Mouse (Mus musculus) limb, embryonic 13.5 days (tissue): ENCODE data around the gene Pecam1. TPM values are rescaled to one million over a fixed set of nuclear protein-coding genes. Genes with fewer than 3 reads are reported as not detected.
"Not testable (repeated sequence)": the region's sequence is repeated elsewhere in the genome, so short reads cannot be mapped to it uniquely, and the experiment has no call there.

ENCODE experiments used
- ATAC-seq: fragments of 200-750 bp; cut with Nextera tagmentation; 2 replicates; pipeline ENCODE4 v1.8.0; 2017; ENCODE audit warnings: low read depth, moderate number of reproducible peaks, moderate TSS enrichment; ENCODE audit not compliant: low FRiP score
- H3K27ac ChIP-seq: fragments of 300-500 bp; sonication (generic); 2 replicates; pipeline ENCODE4 v1.5.1; 2015; ENCODE audit warnings: inconsistent platforms, mild to moderate bottlenecking, moderate library complexity
- H3K27me3 ChIP-seq: fragments of 300-500 bp; sonication (generic); 2 replicates; pipeline ENCODE4 v1.6.1; 2015; ENCODE audit warnings: mild to moderate bottlenecking, inconsistent platforms
- H3K36me3 ChIP-seq: fragments of 300-500 bp; sonication (generic); 2 replicates; pipeline ENCODE4 v1.6.1; 2015; ENCODE audit warnings: inconsistent platforms, mild to moderate bottlenecking, moderate library complexity
- H3K4me1 ChIP-seq: fragments of 300-500 bp; sonication (generic); 2 replicates; pipeline ENCODE4 v1.6.1; 2015; ENCODE audit warnings: inconsistent platforms
- H3K4me2 ChIP-seq: fragments of 300-500 bp; sonication (generic); replicated peaks from 2 replicates; pipeline ENCODE4 v1.6.1; 2015; ENCODE audit warnings: inconsistent platforms, mild to moderate bottlenecking, moderate library complexity
- H3K4me3 ChIP-seq: fragments of 300-500 bp; sonication (generic); 2 replicates; pipeline ENCODE4 v1.5.1; 2015; ENCODE audit warnings: moderate library complexity, mild to moderate bottlenecking, inconsistent platforms
- H3K9ac ChIP-seq: fragments of 300-500 bp; sonication (generic); 2 replicates; pipeline ENCODE4 v1.6.1; 2015; ENCODE audit warnings: mild to moderate bottlenecking, inconsistent platforms
- H3K9me3 ChIP-seq: fragments of 300-500 bp; sonication (generic); 2 replicates; pipeline ENCODE4 v1.6.1; 2016; ENCODE audit warnings: inconsistent platforms
- WGBS: fragments of 180-500 bp; shearing (Covaris S2); methylation state at CpG from one replicate; pipeline ENCODE4 v1.1.7; 2015; 5-methylcytosine and 5-hydroxymethylcytosine counted together
- polyA plus RNA-seq: library from polyadenylated mRNA; unstranded; fragments of >200 nt; fragmentation: Nextera tagmentation; extraction: Ambion mirVana; gene quantifications from 2 replicates; pipeline ENCODE4 v1.2.1, GENCODE M21; 2015

Gene Pecam1
- polyA plus RNA-seq, 1 experiment from 2014 or later = 36.8 TPM

DNA sequence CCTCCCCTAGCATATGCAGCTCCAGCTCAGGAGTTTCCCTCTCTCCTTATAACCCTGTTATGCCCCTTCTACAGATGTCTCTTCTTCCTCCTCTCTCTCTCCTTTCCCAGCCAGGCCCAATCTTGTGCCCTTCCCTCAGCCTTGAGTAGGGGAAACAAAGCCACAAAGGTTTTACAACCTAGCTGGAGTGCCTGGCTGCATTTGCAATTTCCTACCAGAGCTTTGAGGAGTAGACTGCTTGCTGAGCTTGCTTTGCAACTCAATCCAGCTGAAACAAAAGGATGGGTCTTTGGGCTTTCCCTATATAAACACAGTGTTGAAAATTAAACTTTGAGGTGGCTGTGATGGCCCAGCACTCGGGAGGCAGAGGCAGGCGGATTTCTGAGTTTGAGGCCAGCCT lies 117.0 kb downstream of the Pecam1 start:
- Histone ChIP-seq H3K27ac (no peak overlapping the region), H3K36me3 (no peaks in the 10 kb centered on the region; the same call in 1 of the 2 replicates), H3K4me3 (no peak overlapping the region), H3K4me1 (no peaks in the 10 kb centered on the region), H3K9ac (no peak overlapping the region), H3K4me2 (no peak overlapping the region), H3K9me3 (peaks cover 7% of the 10 kb centered on the region), H3K27me3 (no peaks in the 10 kb centered on the region)
- WGBS = 88% methylated on average over 2 of the region's 2 CpGs
- no peak for ATAC-seq

GRCm38 (mm10) chr11:106627692-106628091 lies 122.7 kb downstream of the Pecam1 start:
- no peaks in the 10 kb centered on the region for H3K27me3 ChIP-seq
- H3K9ac ChIP-seq = no peak overlapping the region
- no peaks in the 10 kb centered on the region; the same call in 1 of the 2 replicates for H3K36me3 ChIP-seq
- WGBS = 23% methylated on average over 6 of the region's 6 CpGs
- H3K4me3 ChIP-seq = no peak overlapping the region
- no peaks in the 10 kb centered on the region for H3K4me1 ChIP-seq
- no peak overlapping the region for H3K4me2 ChIP-seq
- no peak overlapping the region for H3K27ac ChIP-seq
- peaks cover 6% of the 10 kb centered on the region; the same call in 1 of the 2 replicates for H3K9me3 ChIP-seq
- ATAC-seq = no peak

DNA sequence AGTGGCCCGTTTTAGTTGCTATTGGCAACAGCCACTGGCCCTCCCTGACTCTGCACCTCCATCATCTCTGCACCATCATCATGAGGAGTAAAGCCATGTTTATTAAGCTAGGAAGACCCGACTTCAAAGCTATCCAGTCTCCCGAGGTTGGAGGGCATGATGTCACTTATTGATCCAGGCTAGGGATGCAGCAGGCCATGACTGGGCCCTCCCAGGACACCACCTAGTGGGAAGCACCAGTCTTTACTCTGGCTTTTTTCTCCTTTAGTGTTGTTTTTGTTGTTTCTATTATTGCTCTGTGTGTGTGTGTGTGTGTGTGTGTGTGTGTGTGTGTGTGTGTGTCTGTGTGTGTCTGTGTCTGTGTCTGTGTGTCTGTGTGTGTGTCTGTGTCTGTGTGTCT lies 124.9 kb downstream of the Pecam1 start:
- Histone ChIP-seq H3K27me3 (no peaks in the 10 kb centered on the region), H3K4me2 (no peak overlapping the region), H3K4me1 (no peaks in the 10 kb centered on the region), H3K9ac (no peak overlapping the region), H3K4me3 (no peak overlapping the region), H3K36me3 (no peaks in the 10 kb centered on the region), H3K9me3 (no peaks in the 10 kb centered on the region), H3K27ac (no peak overlapping the region)
- ATAC-seq = no peak
- 55% methylated on average over 3 of the region's 3 CpGs for WGBS

DNA sequence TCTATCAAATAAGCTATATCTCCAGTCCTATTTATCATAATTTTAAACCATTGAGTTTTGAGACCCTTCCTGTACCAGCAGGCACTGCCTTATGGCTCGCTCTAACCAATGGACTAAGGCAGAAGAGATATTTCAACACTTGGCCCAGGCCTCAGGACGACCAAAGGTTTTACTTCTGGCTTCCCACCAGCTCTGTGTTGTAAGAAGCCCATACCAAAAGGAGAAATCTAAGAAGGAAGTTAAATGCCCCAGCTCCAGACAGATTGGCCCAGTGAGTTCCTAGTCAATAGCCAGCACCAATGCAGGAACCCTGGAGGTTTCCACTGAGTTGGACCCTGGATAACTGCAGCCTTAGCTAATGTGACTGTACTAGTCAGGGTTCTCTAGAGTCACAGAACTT lies 126.8 kb downstream of the Pecam1 start:
- H3K27ac ChIP-seq = no peak overlapping the region
- no peaks in the 10 kb centered on the region for H3K36me3 ChIP-seq
- no peaks in the 10 kb centered on the region for H3K9me3 ChIP-seq
- no peak overlapping the region for H3K4me2 ChIP-seq
- no peak for ATAC-seq
- H3K4me3 ChIP-seq = no peak overlapping the region
- no peak overlapping the region for H3K9ac ChIP-seq
- WGBS = 84% methylated on average over 2 of the region's 2 CpGs
- H3K4me1 ChIP-seq = peaks cover 4% of the 10 kb centered on the region; the same call in 1 of the 2 replicates
- H3K27me3 ChIP-seq = no peaks in the 10 kb centered on the region

DNA sequence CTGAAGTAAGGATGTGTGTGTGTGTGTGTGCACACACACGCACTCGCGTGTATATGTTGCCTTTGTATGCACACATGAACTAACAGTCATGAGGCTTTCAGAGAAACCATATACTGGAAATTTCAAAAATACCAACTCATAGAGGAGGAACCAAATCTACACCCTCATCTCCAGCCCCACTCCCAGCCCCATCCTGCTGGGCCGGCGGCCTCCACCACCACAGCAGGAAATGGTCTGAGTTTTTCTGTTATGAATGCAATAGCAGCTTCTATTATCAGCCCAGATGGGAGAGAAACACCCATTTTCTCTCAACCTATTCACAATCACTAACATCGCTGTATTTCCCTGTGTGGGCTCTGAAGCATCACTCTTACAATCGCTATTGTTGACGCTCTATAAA lies 128.4 kb downstream of the Pecam1 start:
- Histone ChIP-seq H3K9ac (no peak overlapping the region), H3K9me3 (no peaks in the 10 kb centered on the region), H3K4me3 (no peak overlapping the region), H3K27me3 (no peaks in the 10 kb centered on the region), H3K36me3 (no peaks in the 10 kb centered on the region), H3K27ac (no peak overlapping the region), H3K4me2 (no peak overlapping the region), H3K4me1 (peaks cover 4% of the 10 kb centered on the region; the same call in 1 of the 2 replicates)
- ATAC-seq = no peak
- 85% methylated on average over 8 of the region's 8 CpGs for WGBS

- H3K4me3 ChIP-seq, H3K9me3 ChIP-seq, H3K27ac ChIP-seq, H3K4me1 ChIP-seq, H3K27me3 ChIP-seq, ATAC-seq, H3K9ac ChIP-seq, H3K36me3 ChIP-seq, H3K4me2 ChIP-seq: not testable (repeated sequence)
- WGBS = 83% methylated on average over 4 of the region's 4 CpGs
Measured at GRCm38 (mm10) chr11:106618768-106619167, 131.7 kb downstream of the Pecam1 start.

GRCm38 (mm10) chr11:106617821-106618580 lies 132.4 kb downstream of the Pecam1 start:
- Histone ChIP-seq H3K27ac (no peak overlapping the region), H3K27me3 (no peaks in the 10 kb centered on the region), H3K9me3 (no peaks in the 10 kb centered on the region), H3K9ac (no peak overlapping the region), H3K4me3 (no peak overlapping the region), H3K4me2 (no peak overlapping the region), H3K4me1 (peaks cover 8% of the 10 kb centered on the region; the same call in 1 of the 2 replicates), H3K36me3 (no peaks in the 10 kb centered on the region)
- 82% methylated on average over 13 of the region's 13 CpGs for WGBS
- ATAC-seq = no peak

DNA sequence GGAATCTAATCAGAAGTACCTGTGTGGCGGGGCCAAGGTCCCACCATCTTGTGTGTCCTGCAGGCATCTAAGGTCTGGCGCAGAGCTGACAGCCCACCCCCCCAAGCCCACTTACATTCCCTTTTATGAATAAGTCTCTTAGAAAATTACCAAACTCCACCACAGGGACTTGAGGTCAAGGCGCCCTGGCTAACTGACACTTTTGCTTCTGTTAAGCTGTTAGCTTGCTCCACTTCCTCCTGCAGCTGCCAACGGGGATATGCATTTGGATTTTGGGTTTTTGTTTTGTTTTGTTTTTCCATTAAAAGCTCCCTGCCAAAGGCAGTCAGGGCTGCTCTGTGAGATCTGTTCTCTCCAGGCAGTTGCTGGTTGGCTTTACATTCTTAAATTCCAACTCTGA lies 134.9 kb downstream of the Pecam1 start:
- Histone ChIP-seq H3K36me3 (no peaks in the 10 kb centered on the region), H3K27ac (no peak overlapping the region), H3K9ac (no peak overlapping the region), H3K4me3 (no peak overlapping the region), H3K4me2 (no peak overlapping the region), H3K27me3 (peaks cover 4% of the 10 kb centered on the region), H3K9me3 (no peaks in the 10 kb centered on the region), H3K4me1 (peaks cover 19% of the 10 kb centered on the region)
- WGBS = 79% methylated on average over 4 of the region's 4 CpGs
- no peak for ATAC-seq

- 85% methylated on average over 4 of the region's 4 CpGs for WGBS
- peaks cover 23% of the 10 kb centered on the region for H3K4me1 ChIP-seq
- no peak overlapping the region for H3K4me3 ChIP-seq
- H3K27ac ChIP-seq = no peak overlapping the region
- no peak overlapping the region for H3K4me2 ChIP-seq
- ATAC-seq = no peak
- H3K9ac ChIP-seq = no peak overlapping the region
- no peaks in the 10 kb centered on the region for H3K9me3 ChIP-seq
- H3K36me3 ChIP-seq = no peaks in the 10 kb centered on the region
- peaks cover 4% of the 10 kb centered on the region for H3K27me3 ChIP-seq
Measured at GRCm38 (mm10) chr11:106614339-106614645, 136.1 kb downstream of the Pecam1 start.

DNA sequence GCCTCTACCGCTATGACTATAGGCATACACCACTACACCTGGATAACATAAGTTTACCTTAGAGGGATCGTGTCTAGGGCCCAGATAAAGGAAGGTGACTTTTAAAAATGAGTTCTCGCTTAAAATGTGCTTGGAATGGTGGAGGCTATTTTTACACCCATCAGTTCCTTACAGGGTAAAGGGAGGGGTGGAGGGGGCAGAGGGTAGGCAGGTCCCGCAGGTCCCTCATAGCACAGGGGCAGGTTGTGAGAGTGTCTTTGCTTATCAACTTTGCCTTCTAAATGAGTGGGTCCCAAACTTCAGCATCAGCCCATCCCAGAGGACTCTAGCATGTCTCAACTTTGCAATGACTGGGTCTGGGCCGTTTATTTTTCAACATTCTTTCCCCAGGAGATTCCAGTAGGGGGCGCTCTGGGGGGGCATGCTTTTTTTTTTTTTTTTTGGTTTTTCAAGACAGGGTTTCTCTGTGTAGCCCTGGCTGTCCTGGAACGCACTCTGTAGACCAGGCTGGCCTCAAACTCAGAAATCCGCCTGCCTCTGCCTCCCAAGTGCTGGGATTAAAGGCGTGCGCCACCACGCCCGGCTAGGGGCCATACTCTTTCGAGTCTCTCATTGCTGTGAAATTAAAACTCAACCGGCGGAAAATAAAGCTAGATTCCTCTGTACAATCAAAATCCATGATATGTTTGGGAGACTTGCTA lies 136.6 kb downstream of the Pecam1 start:
- no peak for ATAC-seq
- 57% methylated on average over 15 of the region's 15 CpGs for WGBS
- peak overlapping the region; percentile 69; the same call in 1 of the 2 replicates for H3K9ac ChIP-seq
- peaks cover 23% of the 10 kb centered on the region for H3K4me1 ChIP-seq
- no peak overlapping the region for H3K27ac ChIP-seq
- no peaks in the 10 kb centered on the region for H3K9me3 ChIP-seq
- peaks cover 4% of the 10 kb centered on the region for H3K27me3 ChIP-seq
- H3K36me3 ChIP-seq = no peaks in the 10 kb centered on the region
- H3K4me2 ChIP-seq = peak overlapping the region; percentile 95
- H3K4me3 ChIP-seq = peak overlapping the region; percentile 99

DNA sequence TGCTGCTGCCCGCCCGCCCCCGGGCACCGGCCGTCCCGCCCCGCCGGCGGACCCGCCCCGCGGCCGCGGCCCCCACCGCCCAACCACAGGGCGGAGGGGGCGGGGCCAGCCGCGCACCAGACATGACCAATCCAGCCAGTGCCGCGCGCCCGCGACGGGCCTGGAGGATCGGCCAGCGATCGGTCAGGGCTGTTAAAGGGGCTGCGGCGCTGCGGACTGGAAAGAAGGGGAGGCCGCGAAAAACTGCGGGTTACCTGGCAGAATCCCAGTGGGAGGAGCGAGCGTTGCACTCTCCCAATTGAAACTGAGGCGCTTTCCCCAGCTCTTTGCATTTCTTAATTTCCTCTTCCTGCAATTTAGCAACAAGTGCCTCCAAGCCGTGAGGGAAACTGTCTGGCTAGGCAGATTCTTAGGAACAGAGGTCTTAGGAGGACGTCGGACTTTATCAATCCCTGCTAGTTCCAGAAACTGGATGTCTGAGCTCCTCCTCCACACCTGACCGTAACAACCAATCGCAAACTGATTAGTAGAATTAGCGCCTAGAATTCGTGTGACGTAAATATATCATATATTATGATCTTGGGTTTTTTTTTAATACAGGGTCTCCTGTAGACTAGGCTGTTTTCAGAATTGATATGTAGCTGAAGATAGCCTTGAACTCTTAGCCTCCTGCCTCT lies 137.3 kb downstream of the Pecam1 start, which contains the start of gene Tex2:
Tex2 (minus strand) TSS at position 463 of the 677 bp plus-strand sequence.
- H3K9me3 ChIP-seq = no peaks in the 10 kb centered on the region
- WGBS = under 1% methylated on average over 38 of the region's 45 CpGs
- no peaks in the 10 kb centered on the region for H3K36me3 ChIP-seq
- peak within 1 kb of the TSS; percentile 92 for H3K9ac ChIP-seq
- peaks cover 23% of the 10 kb centered on the region for H3K4me1 ChIP-seq
- peak within 1 kb of the TSS; percentile 95 for H3K4me2 ChIP-seq
- H3K27me3 ChIP-seq = peaks cover 4% of the 10 kb centered on the region
- H3K4me3 ChIP-seq = peak within 1 kb of the TSS; percentile 99
- peak within 1 kb of the TSS; percentile 72 for H3K27ac ChIP-seq
- ATAC-seq = peak; percentile 96
